Mouse (Mus musculus) thymus, adult 18-20 months (tissue): Measurements from ENCODE around the gene Kprp.
"Not testable (repeated sequence)": the region's sequence is repeated elsewhere in the genome, so short reads cannot be mapped to it uniquely, and the experiment has no call there.

Experiments used
- DNase-seq, 2 experiments: peaks; one replicate each; pipeline ENCODE4 v3.0.0; 2022; ENCODE audit warnings: mixed read lengths in 2 of 2

Kprp gene

DNA sequence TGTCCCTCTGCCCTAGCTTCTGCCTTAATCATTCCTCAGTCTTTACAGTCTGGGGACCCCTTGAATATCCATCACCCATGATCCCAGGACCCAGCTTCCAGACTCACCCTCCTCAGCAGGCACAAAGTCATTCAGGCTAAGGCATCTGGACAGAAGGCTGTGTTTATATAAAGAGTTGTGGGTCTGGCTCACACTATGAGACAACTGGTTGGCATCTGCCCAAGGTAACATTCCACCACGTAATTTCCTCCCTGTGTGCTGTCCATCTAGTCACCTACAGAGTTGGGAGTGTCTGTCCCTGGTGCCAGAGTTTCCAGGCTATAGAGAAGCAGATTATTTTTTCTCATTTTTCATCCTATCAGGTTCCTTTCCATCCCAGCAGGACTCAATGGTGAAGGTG, at the start of gene Kprp:
TSS of gene Kprp (minus strand) at position 140 of the 400 bp plus-strand sequence.
- DNase-seq = no peak

GRCm38 (mm10) chr3:92874180-92874579, 47.1 kb upstream of the Kprp start:
- no peak for DNase-seq

GRCm38 (mm10) chr3:92870116-92870515, 43.1 kb upstream of the Kprp start, which contains the start of gene 2310050C09Rik:
Gene 2310050C09Rik (minus strand): TSS chr3:92870216.
- DNase-seq = no peak

- DNase-seq = no peak
Observed at GRCm38 (mm10) chr3:92851186-92851585, 24.1 kb upstream of the Kprp start, which contains the start of gene Lce1l. Gene Lce1l (minus strand): TSS chr3:92851286.

- no peak for DNase-seq
Observed at GRCm38 (mm10) chr3:92825808-92826207, 1.2 kb downstream of the Kprp start.

GRCm38 (mm10) chr3:92816036-92816435, 11.0 kb downstream of the Kprp start:
- DNase-seq = not testable (repeated sequence)

DNA sequence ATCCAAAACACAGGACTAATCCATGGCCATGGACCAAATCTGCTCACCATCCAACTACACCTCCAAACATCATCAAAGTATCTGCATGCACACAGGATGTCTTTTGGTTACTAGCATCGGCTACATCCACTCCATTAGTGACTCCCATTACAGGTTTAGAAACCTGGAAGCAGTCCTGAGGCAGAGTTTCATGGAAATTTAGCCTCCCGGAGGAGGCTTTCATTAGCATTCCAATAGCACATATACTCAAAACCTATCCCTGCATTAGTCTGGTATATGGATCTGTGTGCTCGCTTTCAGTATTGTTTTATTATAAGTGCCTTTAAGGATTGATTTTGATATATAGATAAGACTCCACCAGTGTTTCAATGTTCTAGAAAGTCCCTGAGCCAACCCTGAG, 11.5 kb downstream of the Kprp start:
- DNase-seq = no peak

GRCm38 (mm10) chr3:92807791-92808190, 19.3 kb downstream of the Kprp start, which contains the start of gene Lce1k:
Gene Lce1k (minus strand): TSS chr3:92807891.
- DNase-seq = no peak

DNA sequence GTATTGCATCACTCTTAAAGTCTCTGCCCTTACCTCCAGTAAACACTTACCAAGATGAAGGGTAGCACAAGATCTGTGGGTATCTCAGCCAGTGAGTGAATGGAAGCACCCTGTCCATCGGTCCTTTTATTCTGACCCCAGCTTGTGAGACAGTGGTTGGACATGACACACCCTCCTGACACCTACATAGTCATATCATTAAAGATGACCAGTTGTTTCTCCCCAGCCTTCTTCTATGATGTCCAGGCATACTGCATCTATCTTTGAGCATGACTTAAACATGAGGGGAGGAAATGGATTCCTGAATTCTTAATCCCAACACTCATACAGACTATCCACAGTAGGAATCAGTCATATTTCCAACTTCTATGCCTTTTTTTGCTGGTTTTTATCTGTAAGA, 36.6 kb downstream of the Kprp start, which contains the start of gene Lce1j:
TSS of gene Lce1j (minus strand) at position 101 of the 400 bp plus-strand sequence.
- DNase-seq = no peak

GRCm38 (mm10) chr3:92778799-92779198, 48.2 kb downstream of the Kprp start, which contains the start of gene Lce1i:
Gene Lce1i (minus strand): TSS chr3:92778899.
- DNase-seq = no peak
